Mouse (Mus musculus): ENCODE measurements at regions not wholly inside any gene's neighbourhood (a gene's known extent, or its start where the extent isn't known, plus 50 kb on each side); places are given as distances from the start of the nearest gene placed in this dataset.

- Histone ChIP-seq H3K4me3 (ENCODE audit: insufficient read depth in 1 of 2, low read depth in 2 of 2, low read length in 2 of 2) (no peak overlapping the region), H3K9me3 (ENCODE audit: control insufficient read depth, low read length) (no peaks in the 10 kb centered on the region), H3K27me3 (ENCODE audit: control insufficient read depth, insufficient read depth, low read length) (no peaks in the 10 kb centered on the region), H3K27ac (no peak overlapping the region), H3K36me3 (replicated peaks; ENCODE audit: control insufficient read depth, insufficient read depth, low read depth) (no peaks in the 10 kb centered on the region), H3K4me2 (ENCODE audit: low read depth) (no peak overlapping the region), H3K9ac (replicated peaks) (no peak overlapping the region), H3K4me1 (replicated peaks; ENCODE audit: control insufficient read depth in 2 of 2, insufficient read depth in 2 of 2, low read length in 1 of 2) (no peaks in the 10 kb centered on the region)
- no peak for ATAC-seq (ENCODE audit: insufficient read depth)
- DNase-seq (ENCODE audit: low read depth in 3 of 3, low spot score in 3 of 3), result no peak
- WGBS (ENCODE audit: insufficient replicate concordance), result 71% methylated on average over 4 of the region's 4 CpGs
- TF ChIP-seq CTCF (IDR thresholded peaks at IDR 0.05; ENCODE audit: low read depth), result no peak
- TF ChIP-seq EP300 (IDR thresholded peaks at IDR 0.05; ENCODE audit: low read depth), result no peak
These were observed 162.0 kb downstream of the Dact1 start for GRCm38 (mm10) chr12:71471720-71472119.

GRCm38 (mm10) chr12:71476238-71476637 lies 166.6 kb downstream of the Dact1 start:
- Histone ChIP-seq H3K4me2 (ENCODE audit: low read depth) (no peak overlapping the region), H3K9ac (replicated peaks) (no peak overlapping the region), H3K4me1 (replicated peaks; ENCODE audit: control insufficient read depth in 2 of 2, insufficient read depth in 2 of 2, low read length in 1 of 2) (no peaks in the 10 kb centered on the region), H3K36me3 (replicated peaks; ENCODE audit: control insufficient read depth, insufficient read depth, low read depth) (no peaks in the 10 kb centered on the region), H3K9me3 (ENCODE audit: control insufficient read depth, low read length) (no peaks in the 10 kb centered on the region), H3K4me3 (ENCODE audit: insufficient read depth in 1 of 2, low read depth in 2 of 2, low read length in 2 of 2) (no peak overlapping the region), H3K27me3 (ENCODE audit: control insufficient read depth, insufficient read depth, low read length) (no peaks in the 10 kb centered on the region), H3K27ac (no peak overlapping the region)
- TF ChIP-seq EP300 (IDR thresholded peaks at IDR 0.05; ENCODE audit: low read depth) (no peak), CTCF (IDR thresholded peaks at IDR 0.05; ENCODE audit: low read depth) (no peak)
- ATAC-seq (ENCODE audit: insufficient read depth), result no peak
- DNase-seq (ENCODE audit: low read depth in 3 of 3, low spot score in 3 of 3), result no peak
- WGBS (ENCODE audit: insufficient replicate concordance), result 42% methylated on average over 4 of the region's 4 CpGs

- Histone ChIP-seq H3K27me3 (ENCODE audit: control insufficient read depth, insufficient read depth, low read length) (no peaks in the 10 kb centered on the region), H3K9me3 (ENCODE audit: control insufficient read depth, low read length) (no peaks in the 10 kb centered on the region), H3K9ac (replicated peaks) (no peak overlapping the region), H3K4me1 (replicated peaks; ENCODE audit: control insufficient read depth in 2 of 2, insufficient read depth in 2 of 2, low read length in 1 of 2) (peaks cover 0 to under 1% of the 10 kb centered on the region in 2 experiments; a peak in 1 of 4 replicates), H3K27ac (no peak overlapping the region), H3K36me3 (replicated peaks; ENCODE audit: control insufficient read depth, insufficient read depth, low read depth) (no peaks in the 10 kb centered on the region), H3K4me2 (ENCODE audit: low read depth) (no peak overlapping the region), H3K4me3 (ENCODE audit: insufficient read depth in 1 of 2, low read depth in 2 of 2, low read length in 2 of 2) (no peak overlapping the region)
- no peak for DNase-seq (ENCODE audit: low read depth in 3 of 3, low spot score in 3 of 3)
- no peak for ATAC-seq (ENCODE audit: insufficient read depth)
- TF ChIP-seq EP300 (IDR thresholded peaks at IDR 0.05; ENCODE audit: low read depth) (no peak), CTCF (IDR thresholded peaks at IDR 0.05; ENCODE audit: low read depth) (no peak)
- 28% methylated on average over 5 of the region's 5 CpGs for WGBS (ENCODE audit: insufficient replicate concordance)
These were observed 168.0 kb downstream of the Dact1 start for GRCm38 (mm10) chr12:71477691-71478090.

- H3K27ac ChIP-seq, result no peak overlapping the region
- no peak for ATAC-seq (ENCODE audit: insufficient read depth)
These were observed 171.7 kb downstream of the Dact1 start for GRCm38 (mm10) chr12:71481371-71481770.

GRCm38 (mm10) chr12:71481899-71482593 lies 172.4 kb downstream of the Dact1 start:
- ATAC-seq (ENCODE audit: insufficient read depth), result no peak
- Histone ChIP-seq H3K4me3 (ENCODE audit: insufficient read depth in 1 of 2, low read depth in 2 of 2, low read length in 2 of 2) (no peak overlapping the region), H3K4me1 (replicated peaks; ENCODE audit: control insufficient read depth in 2 of 2, insufficient read depth in 2 of 2, low read length in 1 of 2) (peaks cover 0 to 4% of the 10 kb centered on the region in 2 experiments; a peak in 1 of 4 replicates), H3K9ac (replicated peaks) (no peak overlapping the region), H3K36me3 (replicated peaks; ENCODE audit: control insufficient read depth, insufficient read depth, low read depth) (no peaks in the 10 kb centered on the region), H3K27me3 (ENCODE audit: control insufficient read depth, insufficient read depth, low read length) (no peaks in the 10 kb centered on the region), H3K9me3 (ENCODE audit: control insufficient read depth, low read length) (no peaks in the 10 kb centered on the region), H3K27ac (no peak overlapping the region), H3K4me2 (ENCODE audit: low read depth) (no peak overlapping the region)
- TF ChIP-seq EP300 (IDR thresholded peaks at IDR 0.05; ENCODE audit: low read depth) (no peak), CTCF (IDR thresholded peaks at IDR 0.05; ENCODE audit: low read depth) (no peak)
- DNase-seq (ENCODE audit: low read depth in 3 of 3, low spot score in 3 of 3), result no peak
- WGBS (ENCODE audit: insufficient replicate concordance), result 56% methylated on average over 9 of the region's 9 CpGs

More at GRCm38 (mm10) chr12:71481371-71481770, 171.7 kb downstream of the Dact1 start:
- Histone ChIP-seq H3K4me2 (ENCODE audit: low read depth) (no peak overlapping the region), H3K27me3 (ENCODE audit: control insufficient read depth, insufficient read depth, low read length) (no peaks in the 10 kb centered on the region), H3K4me1 (replicated peaks; ENCODE audit: control insufficient read depth in 2 of 2, insufficient read depth in 2 of 2, low read length in 1 of 2) (peaks cover 0 to 4% of the 10 kb centered on the region in 2 experiments; a peak in 1 of 4 replicates), H3K9ac (replicated peaks) (no peak overlapping the region), H3K9me3 (ENCODE audit: control insufficient read depth, low read length) (no peaks in the 10 kb centered on the region), H3K4me3 (ENCODE audit: insufficient read depth in 1 of 2, low read depth in 2 of 2, low read length in 2 of 2) (no peak overlapping the region), H3K36me3 (replicated peaks; ENCODE audit: control insufficient read depth, insufficient read depth, low read depth) (no peaks in the 10 kb centered on the region)
- no peak for TF ChIP-seq CTCF (IDR thresholded peaks at IDR 0.05; ENCODE audit: low read depth)
- no peak for DNase-seq (ENCODE audit: low read depth in 3 of 3, low spot score in 3 of 3)
- 56% methylated on average over 6 of the region's 6 CpGs for WGBS (ENCODE audit: insufficient replicate concordance)

Data from liver, embryonic 14.5 days (tissue).